Mouse (Mus musculus) cerebellum, postnatal 14 days (tissue): ENCODE measurements around the gene Taldo1.
"Not testable (repeated sequence)": the region's sequence is repeated elsewhere in the genome, so short reads cannot be mapped to it uniquely, and the experiment has no call there.

ENCODE experiments used
- DNase-seq, 2 experiments: peaks; one replicate each; pipeline ENCODE4 v3.0.0; 2021; ENCODE audit warnings: mixed read lengths in 2 of 2

Gene Taldo1

DNA sequence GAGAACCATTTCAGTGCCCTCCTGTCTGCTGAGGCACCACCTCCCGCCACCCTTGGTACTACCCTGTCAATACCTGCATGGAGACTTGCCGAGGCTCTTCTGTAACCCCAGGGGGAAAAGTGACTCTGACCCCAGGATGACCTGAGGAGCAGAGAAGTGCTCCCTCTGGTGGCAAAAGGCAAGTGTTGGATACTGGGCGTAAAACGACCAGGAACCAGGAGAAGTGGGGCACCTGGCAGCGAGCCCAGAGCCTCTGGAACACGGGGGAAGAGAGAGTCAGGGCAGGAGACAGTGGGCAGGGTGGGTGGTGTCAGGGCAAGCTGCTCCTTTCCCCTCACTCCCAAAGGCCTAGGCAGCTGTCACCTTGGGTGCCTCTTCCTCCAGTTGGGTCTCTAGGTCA, 48.6 kb downstream of the Taldo1 start:
- peak; percentile 73 to 87 for DNase-seq

GRCm38 (mm10) chr7:141441460-141441859, 49.5 kb downstream of the Taldo1 start:
- DNase-seq, result peak in 1 of 2 experiments; percentile 15

GRCm38 (mm10) chr7:141442199-141442598, 50.2 kb downstream of the Taldo1 start:
- DNase-seq, result no peak

DNA sequence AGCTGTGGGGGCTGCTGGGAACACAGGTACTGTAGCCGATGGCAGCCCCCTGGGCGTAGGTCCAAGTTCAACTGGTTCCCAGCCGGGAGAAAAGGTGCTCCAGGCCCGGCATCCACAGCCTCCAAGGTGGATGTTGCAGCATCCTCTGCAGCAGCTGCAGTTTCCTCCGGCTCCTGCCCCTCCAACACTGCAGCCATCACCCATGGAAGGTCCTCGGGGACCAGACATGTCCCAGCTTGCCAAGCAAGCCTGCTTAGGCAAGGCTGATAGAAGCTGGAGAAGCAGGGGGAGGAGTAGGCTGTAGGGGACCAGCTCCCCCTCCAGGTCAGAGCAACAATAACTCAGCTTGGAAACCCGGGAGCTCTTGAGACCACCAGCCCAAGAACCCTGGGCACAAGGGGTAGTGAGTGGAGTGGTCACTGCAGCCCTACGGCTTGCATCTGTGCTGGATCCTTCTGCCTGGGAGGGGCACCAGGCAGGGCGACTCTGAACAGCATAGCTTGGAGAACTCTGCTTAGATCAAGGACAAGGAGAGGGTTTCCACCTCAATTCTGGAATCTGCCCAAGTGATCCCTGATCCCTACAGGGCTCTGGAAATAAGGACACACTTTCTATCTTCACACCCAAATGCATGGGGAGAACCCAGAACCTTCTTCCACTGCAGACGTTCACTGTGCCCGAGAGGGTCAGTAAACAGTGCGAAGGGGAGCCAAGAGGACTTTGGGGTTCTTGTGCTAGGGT, 51.3 kb downstream of the Taldo1 start:
- DNase-seq, result peak; percentile 27 to 52

GRCm38 (mm10) chr7:141443828-141444237, 51.8 kb downstream of the Taldo1 start, which contains the start of gene Pidd1:
TSS of gene Pidd1 (minus strand) at chr7:141444025.
- DNase-seq, result peak; percentile 19 to 25

- not testable (repeated sequence) for DNase-seq
These were observed 54.4 kb downstream of the Taldo1 start for GRCm38 (mm10) chr7:141446374-141446773.

DNA sequence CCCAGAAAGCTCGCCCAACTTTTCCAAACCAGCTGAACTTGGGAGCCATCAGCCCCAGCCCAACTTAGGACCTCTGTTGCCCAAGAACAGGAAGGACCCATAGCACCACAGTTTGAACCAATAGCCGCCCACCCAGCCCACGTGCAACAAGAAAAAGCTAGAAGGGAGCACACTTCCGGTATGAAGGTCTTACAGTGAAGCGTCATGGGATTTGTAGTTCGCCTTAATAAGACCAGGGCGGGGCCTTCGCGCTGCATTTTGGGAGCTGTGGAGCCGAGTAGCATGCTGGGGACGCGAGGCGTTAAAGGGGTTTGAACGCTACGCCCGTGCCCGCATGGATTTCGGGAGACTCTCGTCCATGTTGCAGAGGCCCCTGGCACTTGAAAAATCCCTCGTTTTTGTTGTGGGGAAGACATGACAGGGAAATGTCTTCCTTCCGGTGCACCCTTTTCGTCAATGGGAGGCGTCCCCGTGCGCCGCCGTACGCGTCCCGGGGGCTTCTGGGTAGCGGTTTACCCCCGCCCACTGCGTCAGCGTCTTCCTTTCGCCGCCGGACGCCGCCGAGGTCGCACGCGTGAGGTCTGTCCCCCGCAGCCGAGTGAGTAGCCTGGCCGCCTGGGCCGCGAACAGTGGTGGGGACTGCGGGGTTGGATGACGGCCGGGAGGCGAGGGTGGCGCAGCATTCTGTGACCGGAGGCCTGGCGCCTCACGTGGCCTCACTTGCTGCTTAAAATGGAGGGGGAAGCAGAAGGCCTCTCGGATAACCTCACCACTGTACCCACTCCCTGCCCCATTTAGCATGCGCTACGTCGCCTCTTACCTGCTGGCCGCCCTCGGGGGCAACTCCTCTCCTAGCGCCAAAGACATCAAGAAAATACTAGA, 55.4 kb downstream of the Taldo1 start, which contains the start of gene Rplp2:
Gene Rplp2 (plus strand): TSS at position 261 of the 882 bp plus-strand sequence.
- DNase-seq, result peak; percentile 93 to 95

DNA sequence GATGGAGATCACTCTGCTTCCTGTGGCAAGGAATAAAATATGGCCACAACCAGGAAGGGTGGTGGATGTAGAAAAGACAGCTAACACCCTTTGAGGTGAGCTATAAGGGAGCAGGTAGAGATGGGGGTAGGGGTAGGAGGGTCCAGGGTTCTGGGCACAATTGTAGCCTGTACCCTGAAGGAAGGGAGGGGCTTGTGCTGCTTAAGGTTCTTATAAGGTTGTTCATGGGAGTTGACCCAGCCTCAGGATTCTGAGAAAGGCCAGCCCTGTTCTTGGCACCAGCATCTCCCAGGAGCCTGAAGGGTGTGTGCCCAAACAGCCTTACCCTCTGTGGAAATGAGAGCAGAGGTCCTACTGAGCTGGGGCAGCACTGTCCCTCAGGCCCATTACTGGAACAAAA, 59.9 kb downstream of the Taldo1 start:
- DNase-seq, result no peak
